Mouse (Mus musculus): ENCODE measurements around the gene Fbxl13. TPM values are rescaled to one million over a fixed set of nuclear protein-coding genes. Genes with fewer than 3 reads are reported as not detected.
A peak's percentile ranks its signal among the peaks of the same experiment; 100 is the strongest.

Fbxl13 gene
- polyA plus RNA-seq, 1 experiment from 2014 or later: 0.18 TPM

GRCm38 (mm10) chr5:21478428-21478827 is 167.0 kb downstream of the Fbxl13 start:
- no peak overlapping the region for H3K4me3 ChIP-seq (replicated peaks; ENCODE audit: low read length)
- WGBS: 95% methylated on average over 5 of the region's 5 CpGs
- H3K4me2 ChIP-seq (ENCODE audit: low read length): no peak overlapping the region
- no peak overlapping the region for H3K9ac ChIP-seq (replicated peaks; ENCODE audit: low read depth, low read length)
- no peaks in the 10 kb centered on the region for H3K4me1 ChIP-seq (replicated peaks; ENCODE audit: control insufficient read depth, insufficient read depth, low read length)
- H3K36me3 ChIP-seq (ENCODE audit: control insufficient read depth, insufficient read depth): no peaks in the 10 kb centered on the region
- no peaks in the 10 kb centered on the region for H3K27me3 ChIP-seq (replicated peaks; ENCODE audit: control insufficient read depth, insufficient read depth, low read length)
- no peak overlapping the region for H3K27ac ChIP-seq (ENCODE audit: low read length)
- H3K9me3 ChIP-seq (ENCODE audit: control insufficient read depth, low read length): no peaks in the 10 kb centered on the region
- no peak for ATAC-seq

GRCm38 (mm10) chr5:21468100-21468499 is 177.3 kb downstream of the Fbxl13 start:
- no peak overlapping the region for H3K4me2 ChIP-seq (ENCODE audit: low read length)
- H3K9ac ChIP-seq (replicated peaks; ENCODE audit: low read depth, low read length): no peak overlapping the region
- H3K27me3 ChIP-seq (replicated peaks; ENCODE audit: control insufficient read depth, insufficient read depth, low read length): no peaks in the 10 kb centered on the region
- no peak for ATAC-seq
- no peaks in the 10 kb centered on the region for H3K36me3 ChIP-seq (ENCODE audit: control insufficient read depth, insufficient read depth)
- no peaks in the 10 kb centered on the region for H3K9me3 ChIP-seq (ENCODE audit: control insufficient read depth, low read length)
- no peak overlapping the region for H3K4me3 ChIP-seq (replicated peaks; ENCODE audit: low read length)
- no peak overlapping the region for H3K27ac ChIP-seq (ENCODE audit: low read length)
- no peaks in the 10 kb centered on the region for H3K4me1 ChIP-seq (replicated peaks; ENCODE audit: control insufficient read depth, insufficient read depth, low read length)
- WGBS: 92% methylated on average over 12 of the region's 12 CpGs

GRCm38 (mm10) chr5:21467387-21467786 is 178.0 kb downstream of the Fbxl13 start:
- Histone ChIP-seq H3K36me3 (ENCODE audit: control insufficient read depth, insufficient read depth) (no peaks in the 10 kb centered on the region), H3K4me2 (ENCODE audit: low read length) (no peak overlapping the region), H3K4me1 (replicated peaks; ENCODE audit: control insufficient read depth, insufficient read depth, low read length) (no peaks in the 10 kb centered on the region), H3K27ac (ENCODE audit: low read length) (no peak overlapping the region), H3K4me3 (replicated peaks; ENCODE audit: low read length) (no peak overlapping the region), H3K9me3 (ENCODE audit: control insufficient read depth, low read length) (no peaks in the 10 kb centered on the region), H3K27me3 (replicated peaks; ENCODE audit: control insufficient read depth, insufficient read depth, low read length) (no peaks in the 10 kb centered on the region), H3K9ac (replicated peaks; ENCODE audit: low read depth, low read length) (no peak overlapping the region)
- 82% methylated on average over 7 of the region's 7 CpGs for WGBS
- no peak for ATAC-seq

- H3K4me3 ChIP-seq (replicated peaks; ENCODE audit: low read length): no peak overlapping the region
- no peak overlapping the region for H3K27ac ChIP-seq (ENCODE audit: low read length)
- no peaks in the 10 kb centered on the region for H3K27me3 ChIP-seq (replicated peaks; ENCODE audit: control insufficient read depth, insufficient read depth, low read length)
- H3K4me2 ChIP-seq (ENCODE audit: low read length): no peak overlapping the region
- H3K9me3 ChIP-seq (ENCODE audit: control insufficient read depth, low read length): no peaks in the 10 kb centered on the region
- H3K4me1 ChIP-seq (replicated peaks; ENCODE audit: control insufficient read depth, insufficient read depth, low read length): no peaks in the 10 kb centered on the region
- no peak overlapping the region for H3K9ac ChIP-seq (replicated peaks; ENCODE audit: low read depth, low read length)
- H3K36me3 ChIP-seq (ENCODE audit: control insufficient read depth, insufficient read depth): no peaks in the 10 kb centered on the region
- ATAC-seq: no peak
- WGBS: 38% methylated on average over 8 of the region's 8 CpGs
Measured at GRCm38 (mm10) chr5:21440833-21441530, 204.5 kb downstream of the Fbxl13 start.

GRCm38 (mm10) chr5:21439446-21440110 is 205.9 kb downstream of the Fbxl13 start:
- ATAC-seq: no peak
- WGBS: 87% methylated on average over 7 of the region's 7 CpGs
- Histone ChIP-seq H3K27ac (ENCODE audit: low read length) (no peak overlapping the region), H3K9me3 (ENCODE audit: control insufficient read depth, low read length) (no peaks in the 10 kb centered on the region), H3K4me1 (replicated peaks; ENCODE audit: control insufficient read depth, insufficient read depth, low read length) (no peaks in the 10 kb centered on the region), H3K9ac (replicated peaks; ENCODE audit: low read depth, low read length) (no peak overlapping the region), H3K4me3 (replicated peaks; ENCODE audit: low read length) (no peak overlapping the region), H3K36me3 (ENCODE audit: control insufficient read depth, insufficient read depth) (no peaks in the 10 kb centered on the region), H3K27me3 (replicated peaks; ENCODE audit: control insufficient read depth, insufficient read depth, low read length) (no peaks in the 10 kb centered on the region), H3K4me2 (ENCODE audit: low read length) (no peak overlapping the region)

- no peak overlapping the region for H3K4me2 ChIP-seq (ENCODE audit: low read length)
- no peak for ATAC-seq
Measured at GRCm38 (mm10) chr5:21438428-21438827, 207.0 kb downstream of the Fbxl13 start.

GRCm38 (mm10) chr5:21436471-21436975 is 208.9 kb downstream of the Fbxl13 start:
- Histone ChIP-seq H3K4me3 (replicated peaks; ENCODE audit: low read length) (no peak overlapping the region), H3K36me3 (ENCODE audit: control insufficient read depth, insufficient read depth) (no peaks in the 10 kb centered on the region), H3K27me3 (replicated peaks; ENCODE audit: control insufficient read depth, insufficient read depth, low read length) (no peaks in the 10 kb centered on the region), H3K9me3 (ENCODE audit: control insufficient read depth, low read length) (no peaks in the 10 kb centered on the region), H3K4me1 (replicated peaks; ENCODE audit: control insufficient read depth, insufficient read depth, low read length) (no peaks in the 10 kb centered on the region), H3K27ac (ENCODE audit: low read length) (no peak overlapping the region), H3K4me2 (ENCODE audit: low read length) (no peak overlapping the region), H3K9ac (replicated peaks; ENCODE audit: low read depth, low read length) (no peak overlapping the region)
- no peak for ATAC-seq
- WGBS: 28% methylated on average over 8 of the region's 8 CpGs

More at GRCm38 (mm10) chr5:21438428-21438827, 207.0 kb downstream of the Fbxl13 start:
- H3K9me3 ChIP-seq (ENCODE audit: control insufficient read depth, low read length): no peaks in the 10 kb centered on the region
- no peak overlapping the region for H3K4me3 ChIP-seq (replicated peaks; ENCODE audit: low read length)
- no peak overlapping the region for H3K9ac ChIP-seq (replicated peaks; ENCODE audit: low read depth, low read length)
- no peak overlapping the region for H3K27ac ChIP-seq (ENCODE audit: low read length)
- WGBS: 93% methylated on average over 9 of the region's 9 CpGs
- H3K27me3 ChIP-seq (replicated peaks; ENCODE audit: control insufficient read depth, insufficient read depth, low read length): no peaks in the 10 kb centered on the region
- H3K36me3 ChIP-seq (ENCODE audit: control insufficient read depth, insufficient read depth): no peaks in the 10 kb centered on the region
- H3K4me1 ChIP-seq (replicated peaks; ENCODE audit: control insufficient read depth, insufficient read depth, low read length): no peaks in the 10 kb centered on the region

- Histone ChIP-seq H3K9ac (replicated peaks; ENCODE audit: low read depth, low read length) (no peak overlapping the region), H3K4me1 (replicated peaks; ENCODE audit: control insufficient read depth, insufficient read depth, low read length) (no peaks in the 10 kb centered on the region), H3K36me3 (ENCODE audit: control insufficient read depth, insufficient read depth) (no peaks in the 10 kb centered on the region), H3K9me3 (ENCODE audit: control insufficient read depth, low read length) (no peaks in the 10 kb centered on the region), H3K4me3 (replicated peaks; ENCODE audit: low read length) (no peak overlapping the region), H3K27ac (ENCODE audit: low read length) (peak overlapping the region; percentile 20; the same call in 1 of the 2 replicates), H3K4me2 (ENCODE audit: low read length) (no peak overlapping the region), H3K27me3 (replicated peaks; ENCODE audit: control insufficient read depth, insufficient read depth, low read length) (no peaks in the 10 kb centered on the region)
- WGBS: 67% methylated on average over 11 of the region's 11 CpGs
- peak; percentile 91 for ATAC-seq
Measured at GRCm38 (mm10) chr5:21434148-21434929, 211.1 kb downstream of the Fbxl13 start.
